Mouse (Mus musculus): ENCODE measurements around the gene Pkd1.

The Pkd1 gene

DNA sequence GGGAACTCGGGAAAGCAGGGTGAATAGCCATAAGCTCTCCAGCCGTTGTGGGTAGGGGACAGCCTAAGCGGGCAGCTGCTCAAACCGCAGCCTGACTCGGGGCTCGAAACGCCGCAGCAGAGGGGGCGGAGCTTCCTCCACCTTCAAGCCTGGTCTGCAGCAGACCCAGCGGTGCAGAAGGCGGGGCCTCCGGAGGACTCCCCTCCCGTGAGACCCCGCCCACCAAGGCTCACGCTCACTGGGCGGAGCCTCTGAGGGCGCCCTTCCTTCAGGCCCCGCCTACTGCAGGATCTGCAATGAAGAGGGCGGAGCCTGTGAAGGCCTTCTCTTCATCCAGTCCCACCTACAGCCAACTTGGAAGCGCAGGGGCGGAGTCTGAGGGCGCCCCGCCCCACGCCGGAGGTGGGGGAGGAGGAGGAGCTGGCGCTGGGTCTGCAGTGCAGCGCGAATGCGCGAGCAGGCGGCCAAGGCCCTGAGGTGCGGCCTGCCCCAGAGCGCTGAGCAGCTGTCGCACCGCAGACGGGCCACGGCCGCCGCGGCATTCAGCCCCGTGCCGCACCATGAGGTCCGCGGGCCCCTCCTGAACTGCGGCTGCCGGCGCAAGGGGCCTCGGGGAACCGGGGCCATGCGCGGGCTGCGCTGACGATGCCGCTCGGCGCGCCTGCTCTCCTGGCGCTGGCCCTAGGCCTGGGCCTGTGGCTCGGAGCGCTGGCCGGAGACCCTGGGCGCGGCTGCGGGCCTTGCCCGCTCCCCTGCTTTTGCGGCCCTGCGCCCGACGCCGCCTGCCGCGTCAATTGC lies at the start of gene Pkd1:
Pkd1 (plus strand) TSS at position 217 of the 798 bp plus-strand sequence.
- peak; percentile 98 to 100 for DNase-seq (ENCODE audit: low spot score in 2 of 2)

DNA sequence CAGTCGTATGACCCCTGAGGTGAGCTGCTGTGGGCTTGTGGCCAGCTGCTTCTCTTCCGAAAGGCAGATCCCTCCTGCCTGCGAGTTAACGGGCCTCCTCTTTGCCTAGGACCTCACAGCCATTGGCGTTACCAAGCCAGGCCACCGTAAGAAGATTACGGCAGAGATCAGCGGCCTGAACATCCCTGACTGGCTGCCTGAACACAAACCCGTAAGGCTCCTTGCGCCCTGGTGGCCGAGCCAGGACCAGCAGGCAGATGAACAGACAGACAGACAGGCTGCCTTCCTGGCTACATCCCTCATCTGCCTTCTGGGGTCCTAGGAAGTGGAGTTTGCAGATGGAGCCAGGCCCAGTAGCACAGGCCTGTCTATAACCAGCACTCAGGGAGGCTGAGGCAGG lies 47.4 kb upstream of the Pkd1 start:
- DNase-seq (ENCODE audit: low spot score in 2 of 2): no peak

DNA sequence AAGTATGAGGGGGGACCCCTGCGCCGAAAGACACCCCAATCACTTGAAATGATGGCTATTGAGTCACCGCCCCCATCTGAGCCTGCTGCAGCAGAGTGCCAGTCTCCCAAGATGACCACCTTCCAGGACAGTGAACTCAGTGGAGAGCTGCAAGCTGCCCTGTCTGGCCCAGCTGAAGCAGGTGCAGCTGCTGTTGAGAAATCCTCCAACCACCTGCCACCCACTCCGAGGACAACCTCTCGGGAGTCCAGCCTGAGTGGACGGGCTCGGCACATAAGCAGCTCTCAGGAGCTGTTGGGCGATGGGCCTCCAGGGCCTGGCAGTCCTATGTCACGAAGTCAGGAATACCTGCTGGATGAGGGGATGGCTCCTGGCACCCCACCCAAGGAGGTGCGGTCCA lies 45.5 kb upstream of the Pkd1 start:
- no peak for DNase-seq (ENCODE audit: low spot score in 2 of 2)

DNA sequence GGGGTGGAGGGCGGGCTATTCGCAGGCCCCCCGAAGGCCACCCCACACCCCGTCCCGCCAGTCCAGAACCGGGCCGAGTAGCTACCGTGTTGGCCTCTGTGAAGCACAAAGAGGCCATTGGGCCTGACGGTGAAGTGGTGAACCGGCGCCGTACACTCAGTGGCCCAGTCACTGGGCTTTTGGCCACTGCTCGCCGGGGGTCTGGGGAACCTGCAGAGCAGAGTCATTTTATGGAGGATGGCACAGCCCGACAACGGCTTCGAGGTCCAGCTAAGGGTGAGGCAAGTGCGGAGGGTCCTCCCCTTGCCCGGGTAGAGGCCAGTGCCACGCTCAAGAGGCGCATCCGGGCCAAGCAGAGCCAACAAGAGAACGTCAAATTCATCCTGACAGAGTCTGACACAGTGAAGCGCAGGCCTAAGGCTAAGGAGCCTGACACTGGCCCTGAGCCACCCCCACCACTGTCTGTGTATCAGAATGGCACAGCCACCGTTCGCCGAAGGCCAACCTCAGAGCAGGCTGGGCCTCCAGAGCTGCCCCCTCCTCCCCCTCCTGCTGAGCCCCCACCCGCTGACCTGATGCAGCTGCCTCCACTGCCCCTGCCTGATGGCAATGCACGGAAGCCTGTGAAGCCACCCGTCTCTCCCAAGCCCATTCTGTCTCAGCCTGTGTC lies 44.2 kb upstream of the Pkd1 start:
- DNase-seq (ENCODE audit: low spot score in 2 of 2): no peak

DNA sequence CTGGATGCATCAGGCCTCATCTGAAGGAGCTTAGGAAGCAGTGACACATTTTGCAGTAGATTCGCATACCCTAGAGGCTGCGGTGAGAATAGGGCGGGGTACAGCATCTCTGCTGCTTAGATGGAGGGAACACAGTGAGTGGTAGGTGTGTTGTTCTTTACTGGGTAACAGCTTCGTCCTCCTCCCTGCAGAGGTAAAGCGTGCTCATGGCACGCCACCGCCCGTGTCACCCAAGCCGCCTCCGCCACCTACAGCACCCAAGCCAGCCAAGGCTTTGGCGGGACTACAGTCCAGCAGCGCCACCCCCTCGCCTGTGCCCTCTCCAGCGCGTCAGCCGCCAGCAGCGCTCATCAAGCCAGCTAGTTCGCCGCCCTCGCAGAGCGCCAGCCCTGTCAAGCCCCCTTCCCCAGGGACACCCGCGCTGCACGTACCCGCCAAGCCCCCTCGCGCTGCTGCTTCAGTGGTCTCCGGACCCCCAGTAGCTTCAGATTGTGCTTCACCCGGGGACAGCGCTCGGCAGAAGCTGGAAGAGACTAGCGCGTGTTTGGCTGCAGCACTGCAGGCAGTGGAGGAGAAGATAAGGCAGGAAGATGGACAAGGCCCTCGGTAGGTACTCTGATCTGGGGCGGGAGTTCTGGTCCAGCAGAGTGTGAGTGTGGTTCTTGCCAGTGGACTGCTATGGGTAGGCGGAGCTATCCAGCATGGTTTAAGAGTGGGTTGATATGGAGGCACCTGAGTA lies 43.1 kb upstream of the Pkd1 start:
- no peak for DNase-seq (ENCODE audit: low spot score in 2 of 2)

DNA sequence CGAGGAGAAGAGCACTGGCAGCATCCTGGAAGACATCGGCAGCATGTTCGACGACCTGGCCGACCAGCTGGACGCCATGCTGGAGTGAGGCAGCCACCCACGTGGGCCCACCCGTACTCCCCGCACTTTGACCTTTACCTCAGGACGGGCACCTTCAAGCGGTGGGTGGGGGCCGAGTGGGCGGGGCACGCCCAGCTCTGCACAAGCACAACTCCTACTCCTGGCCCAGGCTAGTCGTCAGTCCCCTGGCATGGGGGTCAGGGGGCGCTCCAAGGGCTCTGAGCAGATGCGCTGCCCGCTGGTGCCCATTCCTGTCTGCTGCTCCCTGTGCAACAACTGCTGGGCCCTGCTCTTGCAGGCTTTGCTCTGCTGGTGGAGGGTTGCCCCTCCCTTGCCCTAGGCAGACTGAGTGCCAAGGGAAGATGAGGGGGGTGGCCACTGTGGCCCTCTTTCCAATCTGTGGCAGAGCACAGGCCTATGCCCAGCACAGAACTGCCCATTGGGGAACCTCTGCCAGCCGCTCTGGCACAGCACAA lies 42.4 kb upstream of the Pkd1 start:
- DNase-seq (ENCODE audit: low spot score in 2 of 2): no peak

DNA sequence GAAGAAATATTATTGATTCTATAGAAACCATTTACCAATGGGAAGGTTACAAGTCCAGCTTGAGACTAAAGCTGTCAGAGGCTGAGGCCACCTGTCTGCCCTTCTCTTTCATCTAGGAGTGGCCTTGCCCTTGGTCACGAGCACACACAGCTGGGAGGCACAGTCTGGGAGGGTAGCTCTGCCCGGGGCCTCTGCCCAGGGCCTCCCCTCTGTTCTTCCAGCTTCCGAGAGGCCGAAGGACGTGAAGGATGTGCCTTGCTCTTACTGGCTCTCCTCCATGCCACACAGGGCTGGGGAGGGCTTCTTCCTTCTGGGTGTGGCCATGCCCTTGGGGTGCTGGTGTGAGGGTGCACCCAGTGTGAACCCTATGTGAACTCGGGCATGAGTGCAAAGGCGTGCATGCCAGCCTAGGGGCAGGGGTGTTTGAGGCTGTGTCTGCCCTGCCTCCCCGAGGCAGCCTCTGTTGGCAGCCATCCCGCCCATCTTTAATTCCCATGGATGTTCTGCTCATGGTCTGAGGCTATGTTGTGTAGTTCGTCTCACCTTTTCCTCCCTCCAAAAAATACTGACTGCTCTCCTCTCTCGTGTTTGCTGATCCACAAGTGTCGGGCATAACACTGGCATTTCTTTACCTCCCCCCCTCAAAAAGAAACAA lies 41.7 kb upstream of the Pkd1 start:
- DNase-seq (ENCODE audit: low spot score in 2 of 2): no peak

DNA sequence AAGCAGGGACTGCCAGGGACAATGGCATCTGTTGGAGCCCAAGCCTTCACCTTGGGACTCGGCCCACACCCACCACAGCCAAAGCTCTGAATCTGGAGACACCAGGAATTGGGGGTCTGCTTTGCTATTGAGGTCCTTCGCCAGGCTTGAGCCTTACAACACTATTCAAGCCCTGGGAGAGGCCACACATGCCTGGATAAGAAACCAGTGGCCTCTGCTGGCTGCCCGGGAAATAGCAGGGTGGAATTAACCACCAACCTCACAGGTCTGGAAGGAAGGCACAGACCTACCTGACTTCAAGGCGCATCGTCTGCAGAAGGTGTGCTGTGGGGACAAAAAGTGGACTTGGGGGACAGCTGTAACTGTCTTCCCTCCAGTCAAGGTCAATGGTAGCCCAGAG lies 36.0 kb upstream of the Pkd1 start:
- no peak for DNase-seq (ENCODE audit: low spot score in 2 of 2)

DNA sequence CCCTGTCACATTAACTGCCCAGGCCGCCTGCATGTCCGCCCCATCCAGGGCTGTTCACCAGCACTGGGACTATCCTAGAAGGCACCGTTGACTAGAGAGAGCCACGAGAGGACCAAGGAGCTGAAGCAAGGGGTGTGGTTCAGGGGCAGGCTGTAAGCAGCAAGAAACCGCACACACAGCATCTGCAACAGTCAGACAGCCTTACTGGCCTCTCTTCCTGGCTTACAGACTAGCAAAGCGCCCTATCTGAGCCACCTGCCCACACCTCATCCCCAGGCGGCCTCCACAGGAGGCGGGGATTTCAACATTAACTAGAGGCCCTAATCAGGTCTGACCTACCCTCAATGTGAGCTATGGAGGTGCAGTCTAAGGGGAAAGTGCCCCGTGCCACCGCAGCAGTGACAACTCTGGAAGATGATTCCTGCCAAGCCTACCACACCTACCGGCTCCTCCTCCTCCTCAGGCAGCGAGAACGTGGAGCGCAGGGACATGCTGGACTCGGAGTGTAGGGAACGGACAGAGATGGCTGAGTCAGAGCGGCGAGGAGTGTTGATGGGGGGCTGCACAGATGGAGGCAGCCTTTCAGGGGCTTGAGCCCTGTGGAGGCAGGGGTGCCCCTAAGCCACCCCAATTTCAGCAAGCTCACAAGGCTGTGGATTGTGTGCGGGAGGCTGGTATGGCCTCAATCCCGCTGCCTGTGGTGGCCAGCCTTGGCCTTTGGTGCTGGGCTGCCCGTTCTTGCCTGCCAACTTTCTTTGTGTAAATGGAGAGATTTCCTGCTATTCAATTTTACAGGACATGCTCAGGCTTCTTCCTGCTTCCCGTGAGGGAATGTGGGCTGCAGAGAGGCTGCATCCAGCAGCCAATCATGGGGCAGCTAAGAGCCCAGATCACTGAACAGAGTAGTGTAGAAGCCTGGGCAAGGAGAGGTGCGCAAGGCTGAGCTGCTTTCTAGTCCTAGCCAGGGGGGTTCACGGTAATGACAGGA lies 35.1 kb upstream of the Pkd1 start:
- DNase-seq (ENCODE audit: low spot score in 2 of 2): no peak

DNA sequence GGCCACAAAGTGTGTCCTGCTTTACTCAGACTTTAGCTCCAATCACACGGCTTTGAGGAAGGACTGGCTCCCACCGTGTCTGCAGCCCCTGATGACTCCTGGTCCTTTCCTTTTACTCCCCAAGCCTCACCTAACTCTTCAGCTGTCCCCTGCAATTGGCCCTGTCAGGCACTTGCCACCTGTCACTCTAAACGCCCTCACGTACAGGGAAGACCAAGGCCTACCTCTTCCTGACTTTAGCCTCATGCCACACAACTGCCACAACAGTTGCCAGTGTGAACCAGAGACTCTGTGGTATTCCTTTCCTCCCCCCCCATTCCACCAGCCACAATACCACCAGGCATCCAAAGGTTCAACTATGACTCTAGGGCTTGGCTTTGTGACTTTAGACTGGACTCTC lies 29.2 kb upstream of the Pkd1 start:
- no peak for DNase-seq (ENCODE audit: low spot score in 2 of 2)

DNA sequence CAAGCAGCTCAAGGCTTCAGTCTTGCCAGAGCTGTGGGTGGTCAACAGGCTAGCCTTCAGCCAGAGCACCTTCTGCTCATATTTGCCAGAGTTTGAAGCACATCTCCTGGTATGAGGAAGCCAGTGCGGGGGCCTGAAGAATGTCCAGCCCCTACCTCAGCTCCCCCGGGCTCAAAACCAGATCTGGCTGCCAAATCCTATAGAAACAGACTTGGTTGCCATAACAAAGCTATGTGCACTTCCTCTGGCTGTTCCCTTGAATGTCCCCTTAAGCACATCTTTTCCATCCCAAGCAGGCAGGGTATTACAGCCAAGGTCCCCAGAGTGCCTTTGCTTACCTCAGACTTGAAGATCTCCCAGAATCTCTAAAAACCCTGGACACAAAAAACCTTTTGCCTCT lies 24.9 kb upstream of the Pkd1 start:
- no peak for DNase-seq (ENCODE audit: low spot score in 2 of 2)

DNA sequence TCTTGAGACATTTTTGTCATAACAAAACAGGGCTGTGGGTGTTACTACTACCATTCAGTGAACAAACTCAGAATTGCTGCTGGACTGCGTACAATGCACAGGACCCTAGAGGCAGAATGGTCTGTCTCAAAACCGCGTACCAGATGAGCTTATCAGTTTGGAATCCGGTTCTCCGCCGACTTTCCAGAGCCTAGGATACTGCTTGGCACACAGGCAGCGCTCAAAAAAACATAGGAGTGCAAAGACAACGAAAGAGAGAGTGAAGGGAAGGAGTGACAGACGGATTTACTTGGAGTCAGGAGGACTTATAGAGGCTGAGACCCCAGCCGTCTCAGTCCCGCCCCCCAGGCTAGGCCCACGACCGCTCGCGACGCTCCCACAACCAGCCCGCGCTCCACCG lies 22.3 kb upstream of the Pkd1 start:
- DNase-seq (ENCODE audit: low spot score in 2 of 2): no peak

DNA sequence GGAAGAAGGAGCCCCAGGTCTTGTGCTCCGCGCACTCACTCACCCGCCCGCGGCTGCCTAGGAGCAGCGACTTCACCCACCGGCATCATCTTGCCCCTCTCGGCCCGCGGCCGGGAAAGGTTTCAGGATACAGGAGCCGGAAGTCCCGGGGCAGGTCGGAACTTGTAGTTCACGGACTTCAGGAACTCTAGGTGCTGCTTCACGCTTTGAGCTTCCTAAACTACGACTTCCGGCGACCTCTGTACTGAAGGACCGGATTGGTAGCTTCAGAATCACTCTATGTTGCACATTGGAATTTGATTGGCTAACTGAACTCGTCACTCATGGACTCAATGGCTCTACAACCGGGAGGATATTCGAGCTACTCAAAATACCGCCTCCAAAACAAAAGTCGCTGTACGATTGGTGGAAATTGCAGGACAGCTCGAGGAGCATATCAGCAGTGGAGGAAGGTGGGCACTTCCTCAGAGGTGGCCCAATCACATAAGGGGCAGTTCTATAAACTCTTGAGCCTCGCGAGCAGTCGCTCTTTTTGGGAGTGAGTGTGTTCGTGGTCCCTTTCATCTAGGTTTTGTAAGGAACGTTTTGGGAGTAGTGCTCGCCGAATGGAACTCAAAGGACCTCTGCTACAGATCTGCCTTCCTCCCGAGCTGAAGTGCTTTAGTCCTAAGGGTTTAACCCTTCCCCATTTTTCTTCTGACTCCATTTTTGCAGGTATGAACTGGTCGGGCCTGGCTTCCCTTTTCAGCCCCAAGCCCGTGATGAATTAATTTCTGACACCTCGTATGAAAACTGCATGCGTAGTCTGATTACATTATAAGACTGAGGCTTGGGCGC lies 21.7 kb upstream of the Pkd1 start, which contains the start of gene Traf7:
Traf7 (minus strand) TSS at position 216 of the 837 bp plus-strand sequence.
- DNase-seq (ENCODE audit: low spot score in 2 of 2): peak; percentile 86 to 90

DNA sequence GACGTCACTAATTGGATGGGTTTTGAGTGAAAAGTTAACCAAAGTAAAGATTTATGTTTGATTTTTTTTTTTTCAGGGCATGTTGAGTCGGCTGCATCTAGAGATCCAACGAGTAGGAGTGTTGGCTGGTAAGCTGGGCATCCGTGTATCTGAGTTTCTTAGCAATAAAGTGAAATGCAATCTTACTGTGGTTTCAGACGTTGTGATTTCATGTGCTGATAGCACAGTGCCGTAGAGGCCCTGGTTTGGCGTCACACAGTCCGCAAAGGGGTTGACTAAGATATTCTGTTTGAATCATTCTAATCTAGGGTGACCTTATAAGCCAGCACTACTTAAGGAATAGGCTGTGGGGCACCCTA lies 21.1 kb upstream of the Pkd1 start:
- no peak for DNase-seq (ENCODE audit: low spot score in 2 of 2)

DNA sequence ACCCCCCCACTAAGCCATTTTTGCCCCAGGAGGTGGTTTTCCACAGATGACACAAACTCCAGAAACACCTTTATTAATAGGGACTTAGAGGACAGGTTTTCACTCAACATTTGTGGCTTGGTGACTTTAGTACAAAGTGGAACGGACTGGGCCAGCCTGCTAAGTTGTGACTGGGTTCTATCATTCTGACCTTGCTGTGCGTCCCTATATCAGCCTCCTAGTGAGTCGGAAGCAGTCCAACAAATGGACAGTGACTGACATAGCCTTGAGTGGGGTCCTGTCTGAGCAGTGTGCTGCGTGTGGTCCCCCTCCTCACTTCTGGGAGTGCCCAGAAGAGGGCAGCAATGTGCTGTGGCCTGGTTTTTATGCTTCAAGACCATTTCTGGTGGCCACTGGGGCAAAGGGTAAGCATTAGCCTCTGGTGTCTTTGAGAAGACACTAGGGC lies 20.6 kb upstream of the Pkd1 start:
- DNase-seq (ENCODE audit: low spot score in 2 of 2): peak in 1 of 2 experiments; percentile 37

DNA sequence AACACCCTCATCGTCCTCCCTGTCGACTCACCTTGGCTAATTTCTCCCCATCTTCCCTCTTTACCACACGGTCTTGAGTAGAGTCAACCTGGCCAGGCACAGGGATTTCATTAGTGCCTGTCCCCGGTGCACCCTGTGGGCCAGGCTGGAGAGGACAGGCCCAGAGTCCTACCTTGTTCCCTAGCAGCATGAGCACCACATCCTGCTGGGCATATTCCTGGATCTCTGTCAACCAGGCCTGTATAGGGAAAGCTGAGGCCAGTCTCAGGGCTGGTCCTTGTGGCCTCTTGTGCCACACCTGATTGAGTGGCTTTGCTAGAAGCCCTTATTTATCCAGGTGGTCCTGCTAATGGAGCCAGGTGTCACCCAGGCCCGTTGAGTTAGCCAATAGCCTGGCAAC lies 19.8 kb upstream of the Pkd1 start:
- DNase-seq (ENCODE audit: low spot score in 2 of 2): no peak

DNA sequence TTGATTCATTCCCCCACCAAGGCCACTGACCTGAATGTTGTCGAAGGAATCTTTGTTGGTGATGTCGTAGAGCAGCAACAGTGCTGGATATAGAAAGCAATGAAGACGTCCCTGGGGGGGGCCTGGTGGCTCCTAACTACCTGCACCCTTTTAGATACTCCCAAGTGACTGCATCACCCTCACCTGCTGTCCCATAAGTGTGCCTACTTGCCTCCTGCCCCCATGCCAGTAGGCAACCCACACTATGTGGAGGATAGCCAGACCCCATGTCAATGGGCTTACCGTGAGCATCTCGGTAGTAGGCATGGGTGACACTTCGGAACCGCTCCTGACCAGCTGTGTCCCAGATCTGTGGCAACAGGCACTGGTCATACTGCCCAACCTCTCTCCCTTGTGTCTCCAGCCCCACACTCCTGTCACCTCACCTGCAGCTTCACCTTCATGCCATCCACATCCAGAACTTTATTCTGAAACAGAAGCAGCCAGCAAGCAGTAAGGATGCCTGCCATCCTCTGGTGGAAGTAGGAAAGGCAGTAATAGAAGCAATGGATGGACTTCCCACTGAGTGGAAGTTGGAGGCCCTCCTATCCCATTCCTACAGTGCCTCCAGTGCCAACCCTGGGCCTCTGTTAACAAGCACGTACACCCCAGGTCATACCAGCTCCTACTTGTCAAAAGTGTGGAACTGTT lies 19.1 kb upstream of the Pkd1 start:
- DNase-seq (ENCODE audit: low spot score in 2 of 2): no peak

DNA sequence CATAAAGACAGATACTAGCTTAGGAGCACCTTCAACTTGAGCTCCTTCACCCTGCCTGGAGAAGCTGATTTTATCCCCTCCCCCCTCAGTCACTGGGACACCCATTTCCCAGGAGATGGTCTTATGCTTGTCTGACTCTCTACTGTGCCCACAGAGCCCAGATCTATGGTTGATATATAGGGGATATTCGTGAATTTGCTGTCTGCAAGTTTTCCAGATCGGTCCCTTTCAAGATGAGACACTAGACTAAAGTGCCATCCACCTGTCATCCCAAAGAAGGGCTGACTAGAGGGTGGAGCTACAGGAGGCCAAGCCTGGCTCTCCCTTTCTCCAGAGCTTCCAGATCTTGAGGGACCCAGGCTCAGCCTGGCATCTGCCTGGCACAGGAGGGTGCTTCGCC lies 18.6 kb upstream of the Pkd1 start:
- DNase-seq (ENCODE audit: low spot score in 2 of 2): no peak

DNA sequence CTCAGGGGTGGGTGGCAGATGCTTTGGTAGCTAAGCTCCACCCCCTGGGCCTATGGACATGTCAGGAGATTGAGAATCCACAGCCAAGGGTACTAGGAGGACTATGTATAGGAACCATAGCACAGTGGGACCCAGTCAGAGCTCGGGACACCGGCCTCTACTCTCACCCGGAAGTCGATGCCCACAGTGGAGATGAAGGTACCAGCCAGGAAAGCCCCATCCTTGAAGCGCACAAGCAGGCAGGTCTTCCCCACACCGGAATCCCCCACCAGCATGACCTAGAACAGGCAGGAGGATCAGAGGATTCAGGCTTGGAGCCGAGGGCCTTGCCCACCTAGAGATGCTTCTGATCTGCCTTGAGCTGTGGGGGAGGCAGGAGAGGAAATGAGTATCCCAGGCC lies 17.6 kb upstream of the Pkd1 start:
- no peak for DNase-seq (ENCODE audit: low spot score in 2 of 2)
